Mouse (Mus musculus) CH12.LX (cell line): ENCODE data around the gene Dlst. TPM values are rescaled to one million over a fixed set of nuclear protein-coding genes. Genes with fewer than 3 reads are reported as not detected.

Experiments used
- DNase-seq: peaks from one replicate; pipeline ENCODE4 v3.0.0-alpha.2; 2013; ENCODE audit errors: extremely low read depth
- H3K27ac ChIP-seq: 2 replicates; pipeline ENCODE4 v1.5.1; 2012; ENCODE audit warnings: low read depth, mild to moderate bottlenecking, control low read depth, moderate library complexity; ENCODE audit not compliant: insufficient read depth
- H3K27me3 ChIP-seq: replicated peaks from 2 replicates; pipeline ENCODE3; 2012; ENCODE audit warnings: inconsistent platforms
- H3K36me3 ChIP-seq, 2 experiments: replicated peaks in 1 of 2; 2 replicates each; pipeline versions ENCODE3 to v1.6.1; 2012; ENCODE audit warnings: inconsistent platforms in 1 of 2, low read length in 1 of 2, mild to moderate bottlenecking in 1 of 2, mixed read lengths in 1 of 2, moderate library complexity in 1 of 2; ENCODE audit not compliant: control insufficient read depth in 1 of 2, insufficient read depth in 1 of 2
- H3K4me1 ChIP-seq, 2 experiments: 2 replicates each; pipeline ENCODE4 v1.6.1; 2012; ENCODE audit warnings: inconsistent platforms in 1 of 2, moderate library complexity in 1 of 2; ENCODE audit not compliant: insufficient read depth in 2 of 2, control insufficient read depth in 1 of 2
- H3K4me2 ChIP-seq: 2 replicates; pipeline ENCODE4 v1.6.1; 2012; ENCODE audit warnings: low read depth, mild to moderate bottlenecking, control low read depth; ENCODE audit not compliant: poor library complexity, insufficient read depth, severe bottlenecking
- H3K4me3 ChIP-seq, 3 experiments: fragments of 150-350 bp in 1 of 3; sonication (generic) in 1 of 3; replicated peaks in 1 of 3; 2 replicates each; pipeline versions ENCODE3 to v1.5.1; 2011 to 2012; ENCODE audit warnings: low read depth in 2 of 3, low read length in 2 of 3, mild to moderate bottlenecking in 2 of 3, moderate library complexity in 2 of 3, control low read depth in 1 of 3, improper control_type of control experiment in 1 of 3, inconsistent platforms in 1 of 3, mixed read lengths in 1 of 3; ENCODE audit not compliant: poor library complexity in 1 of 3
- H3K79me2 ChIP-seq: replicated peaks from 2 replicates; pipeline ENCODE4 v1.6.1; 2012; ENCODE audit warnings: mild to moderate bottlenecking, moderate library complexity; ENCODE audit not compliant: control insufficient read depth, poor library complexity, insufficient read depth, severe bottlenecking; ENCODE audit errors: extremely low read depth
- H3K9ac ChIP-seq: 2 replicates; pipeline ENCODE4 v1.6.1; 2012; ENCODE audit warnings: low read depth, mild to moderate bottlenecking, control low read depth, moderate library complexity; ENCODE audit not compliant: insufficient read depth
- H3K9me3 ChIP-seq: replicated peaks from 2 replicates; pipeline ENCODE3; 2012; ENCODE audit warnings: low read length, inconsistent platforms, mixed read lengths
- BHLHE40 ChIP-seq: IDR thresholded peaks from 2 replicates; pipeline ENCODE4 v1.6.1; 2011; ENCODE audit warnings: mild to moderate bottlenecking, low read depth, low read length, improper control_type of control experiment
- CHD1 ChIP-seq: IDR thresholded peaks from 2 replicates; pipeline ENCODE4 v1.6.1; 2012; ENCODE audit warnings: low read depth, low read length, improper control_type of control experiment, inconsistent platforms
- CTCF ChIP-seq, 2 experiments: IDR thresholded peaks in 1 of 2; conservative IDR thresholded peaks in 1 of 2; 2 replicates each; pipeline ENCODE4 v1.5.1; 2011 to 2012; ENCODE audit warnings: low read depth in 2 of 2, low read length in 2 of 2, improper control_type of control experiment in 1 of 2, inconsistent platforms in 1 of 2, mild to moderate bottlenecking in 1 of 2, moderate library complexity in 1 of 2
- ELF1 ChIP-seq: IDR thresholded peaks from 2 replicates; pipeline ENCODE4 v1.6.1; 2014; ENCODE audit warnings: low read depth, mild to moderate bottlenecking, inconsistent platforms, low read length, improper control_type of control experiment
- HCFC1 ChIP-seq: IDR thresholded peaks from 2 replicates; pipeline ENCODE4 v1.6.1; 2012; ENCODE audit warnings: low read depth, mild to moderate bottlenecking, inconsistent platforms, low read length, improper control_type of control experiment
- IRF4 ChIP-seq: IDR thresholded peaks from 2 replicates; pipeline ENCODE4 v1.6.1; 2014; ENCODE audit warnings: low read depth, mild to moderate bottlenecking, inconsistent platforms, low read length, improper control_type of control experiment
- KAT2A ChIP-seq: IDR thresholded peaks from 2 replicates; pipeline ENCODE4 v1.6.1; 2012; ENCODE audit warnings: low read length, improper control_type of control experiment, inconsistent platforms; ENCODE audit not compliant: insufficient replicate concordance
- MAX ChIP-seq: IDR thresholded peaks from 2 replicates; pipeline ENCODE4 v1.6.1; 2011; ENCODE audit warnings: low read length, improper control_type of control experiment
- MAZ ChIP-seq: IDR thresholded peaks from 2 replicates; pipeline ENCODE4 v1.6.1; 2012; ENCODE audit warnings: low read depth, mild to moderate bottlenecking, inconsistent platforms, low read length, improper control_type of control experiment, moderate library complexity
- MEF2A ChIP-seq: IDR thresholded peaks from 2 replicates; pipeline ENCODE4 v1.6.1; 2014; ENCODE audit warnings: low read depth, mild to moderate bottlenecking, inconsistent platforms, low read length, improper control_type of control experiment, borderline replicate concordance
- MYC ChIP-seq: IDR thresholded peaks from 2 replicates; pipeline ENCODE4 v1.6.1; 2011; ENCODE audit warnings: low read depth, mild to moderate bottlenecking, improper control_type of control experiment, low read length
- NELFE ChIP-seq: IDR thresholded peaks from 2 replicates; pipeline ENCODE4 v1.6.1; 2011; ENCODE audit warnings: low read depth, low read length, improper control_type of control experiment
- PAX5 ChIP-seq: IDR thresholded peaks from 2 replicates; pipeline ENCODE4 v1.6.1; 2012; ENCODE audit warnings: low read length, inconsistent platforms, mixed read lengths
- RAD21 ChIP-seq: IDR thresholded peaks from 2 replicates; pipeline ENCODE4 v1.6.1; 2011; ENCODE audit warnings: low read depth, mild to moderate bottlenecking, low read length, improper control_type of control experiment, moderate library complexity
- RCOR1 ChIP-seq: conservative IDR thresholded peaks from 2 replicates; pipeline ENCODE4 v1.6.1; 2012; ENCODE audit warnings: low read depth, mild to moderate bottlenecking, inconsistent platforms, low read length, improper control_type of control experiment
- SIN3A ChIP-seq: IDR thresholded peaks from 2 replicates; pipeline ENCODE4 v1.6.1; 2012; ENCODE audit warnings: low read length, improper control_type of control experiment, inconsistent platforms
- SMC3 ChIP-seq: IDR thresholded peaks from 2 replicates; pipeline ENCODE4 v1.6.1; 2011; ENCODE audit warnings: low read depth, low read length, improper control_type of control experiment
- TBP ChIP-seq: conservative IDR thresholded peaks from 2 replicates; pipeline ENCODE4 v1.6.1; 2011; ENCODE audit warnings: low read depth, low read length, improper control_type of control experiment
- TCF12 ChIP-seq: IDR thresholded peaks from 2 replicates; pipeline ENCODE4 v1.6.1; 2014; ENCODE audit warnings: low read depth, mild to moderate bottlenecking, inconsistent platforms, low read length, improper control_type of control experiment
- USF1 ChIP-seq: IDR thresholded peaks from 2 replicates; pipeline ENCODE4 v1.6.1; 2014; ENCODE audit warnings: low read depth, mild to moderate bottlenecking, inconsistent platforms, low read length, improper control_type of control experiment
- USF2 ChIP-seq: conservative IDR thresholded peaks from 2 replicates; pipeline ENCODE4 v1.6.1; 2011; ENCODE audit warnings: low read depth, low read length, improper control_type of control experiment
- ZC3H11A ChIP-seq: IDR thresholded peaks from 2 replicates; pipeline ENCODE4 v1.6.1; 2012; ENCODE audit warnings: low read depth, mild to moderate bottlenecking, inconsistent platforms, low read length, improper control_type of control experiment
- ZKSCAN1 ChIP-seq: IDR thresholded peaks from 2 replicates; pipeline ENCODE4 v1.6.1; 2012; ENCODE audit warnings: low read depth, inconsistent platforms, low read length, improper control_type of control experiment, borderline replicate concordance
- ZNF384 ChIP-seq: IDR thresholded peaks from 2 replicates; pipeline ENCODE4 v1.6.1; 2012; ENCODE audit warnings: low read depth, low read length, improper control_type of control experiment, inconsistent platforms
- dilution Hi-C: fragments of 300-500 bp; cut with MboI; formaldehyde crosslinking; loops from 2 replicates; pipeline ENCODE4 v1.14.3; 2020; ENCODE audit warnings: low sequenced_read_pairs; ENCODE audit not compliant: extremely low pct_unique_long_range_greater_than_20kb, extremely low pct_ligation_motif_present
- in situ Hi-C: fragments of 300-500 bp; cut with MboI; formaldehyde crosslinking; loops from 3 replicates; pipeline ENCODE4 v1.14.3; 2019; ENCODE audit warnings: low sequenced_read_pairs, low pct_ligation_motif_present, low pct_unique_long_range_greater_than_20kb, mixed read lengths
- polyA plus RNA-seq: library from polyadenylated mRNA; unstranded; fragments of >175 nt; gene quantifications from 2 replicates; pipeline ENCODE4 v1.2.1, GENCODE M21; 2012; ENCODE audit warnings: low read depth; ENCODE audit not compliant: insufficient read length
- total RNA-seq, 2 experiments: library from RNA; depleted of rRNA; stranded (reverse); fragments of 300-350 nt in 1 of 2; fragments of >200 nt in 1 of 2; gene quantifications; 2 replicates each; pipeline ENCODE4 v1.2.3; 2012 to 2014

Gene Dlst
- total and polyA plus RNA-seq, 3 experiments = 116 to 165 (median 144) TPM

DNA sequence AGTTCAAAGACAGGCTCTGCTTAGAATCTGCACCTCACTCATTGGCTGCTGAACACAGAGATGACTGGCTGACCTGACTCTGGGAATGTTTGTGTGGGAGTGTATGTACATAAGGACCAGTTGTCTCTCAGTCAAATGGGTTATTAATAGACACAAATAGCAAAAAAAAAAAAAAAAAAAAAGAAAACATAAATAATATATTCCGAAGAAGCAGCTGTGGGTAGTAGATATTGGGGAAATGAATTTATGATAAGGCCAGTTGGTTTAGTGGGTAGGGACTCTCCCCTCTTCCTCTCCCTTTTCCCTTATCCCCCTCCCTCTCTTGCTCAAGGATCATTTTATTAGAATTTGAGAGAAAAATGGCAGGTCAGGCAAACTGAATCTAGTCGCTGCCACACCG, 3.3 kb downstream of the Dlst start:
- Histone ChIP-seq H3K9me3 (no peaks in the 10 kb centered on the region), H3K27me3 (no peaks in the 10 kb centered on the region), H3K4me3 (no peak overlapping the region), H3K4me2 (no peak overlapping the region), H3K9ac (no peak overlapping the region), H3K36me3 (peaks cover 23 to 58% of the 10 kb centered on the region in 2 experiments), H3K27ac (no peak overlapping the region), H3K79me2 (peaks cover 66% of the 10 kb centered on the region), H3K4me1 (peaks cover 6 to 70% of the 10 kb centered on the region in 2 experiments; a peak in 3 of 4 replicates)
- in situ Hi-C loops = no loop called here
- DNase-seq = no peak
- TF ChIP-seq ELF1 = no peak
- no peak for TF ChIP-seq USF1
- TF ChIP-seq BHLHE40 = no peak
- TF ChIP-seq USF2 = no peak
- TF ChIP-seq MAZ = no peak
- TF ChIP-seq RAD21 = no peak
- no peak for TF ChIP-seq ZC3H11A
- no peak for TF ChIP-seq MEF2A
- no peak for TF ChIP-seq CHD1
- TF ChIP-seq KAT2A = no peak
- dilution Hi-C loops = no loop called here

DNA sequence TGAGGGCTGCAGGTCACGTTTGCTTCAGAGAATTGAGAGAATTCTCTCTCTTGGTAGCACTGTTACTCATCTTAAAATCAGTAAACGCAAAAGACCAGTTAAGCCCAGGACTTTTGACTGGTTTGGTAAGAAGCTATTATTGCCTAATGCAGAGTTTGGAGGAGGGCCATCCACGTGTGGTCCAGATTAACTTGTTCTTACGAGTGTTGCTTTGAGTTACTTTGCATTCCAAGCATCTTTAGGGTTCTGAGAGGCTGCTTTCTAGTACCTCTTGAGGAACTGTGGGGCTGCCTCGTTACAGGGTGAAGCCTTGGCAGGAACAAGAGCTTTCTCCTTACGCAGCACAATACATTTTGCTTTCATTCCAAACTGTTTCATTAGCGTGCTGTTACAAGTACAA, 5.0 kb downstream of the Dlst start:
- H3K9ac ChIP-seq = no peak overlapping the region

More for the DNA sequence above, 5.0 kb downstream of the Dlst start:
- Histone ChIP-seq H3K79me2 (peaks cover 64% of the 10 kb centered on the region), H3K4me1 (peaks cover 6 to 60% of the 10 kb centered on the region in 2 experiments; a peak in 3 of 4 replicates), H3K27me3 (no peaks in the 10 kb centered on the region), H3K27ac (no peak overlapping the region), H3K4me3 (no peak overlapping the region), H3K9me3 (no peaks in the 10 kb centered on the region), H3K4me2 (no peak overlapping the region), H3K36me3 (peaks cover 31 to 74% of the 10 kb centered on the region in 2 experiments)
- DNase-seq = no peak
- in situ Hi-C loops (no loop called here), dilution Hi-C loops (no loop called here)
- TF ChIP-seq HCFC1 = no peak
- TF ChIP-seq ZKSCAN1 = no peak
- no peak for TF ChIP-seq IRF4
- no peak for TF ChIP-seq SIN3A
- no peak for TF ChIP-seq USF1
- no peak for TF ChIP-seq SMC3
- no peak for TF ChIP-seq NELFE
- no peak for TF ChIP-seq ZNF384
- no peak for TF ChIP-seq TCF12
- no peak for TF ChIP-seq MYC
- TF ChIP-seq CTCF (conservative IDR thresholded peaks at IDR 0.05 in 1 of 2, IDR thresholded peaks at IDR 0.05 in 1 of 2; ENCODE audit: low read depth in 2 of 2, low read length in 2 of 2) = no peak
- TF ChIP-seq RCOR1 = no peak
- TF ChIP-seq PAX5 = no peak
- TF ChIP-seq MAX = no peak
- no peak for TF ChIP-seq TBP
- TF ChIP-seq KAT2A = no peak
